Mouse (Mus musculus) heart, embryonic 10.5 days (tissue): Measurements from ENCODE around the gene Pigyl. TPM values are rescaled to one million over a fixed set of nuclear protein-coding genes. Genes with fewer than 3 reads are reported as not detected.
A peak's percentile ranks its signal among the peaks of the same experiment; 100 is the strongest.
"Not testable (repeated sequence)": the region's sequence is repeated elsewhere in the genome, so short reads cannot be mapped to it uniquely, and the experiment has no call there.

Experiments used
- DNase-seq: peaks from one replicate; pipeline ENCODE4 v3.0.0-alpha.2; 2017; ENCODE audit warnings: low spot score
- H3K27ac ChIP-seq: fragments of 300-500 bp; sonication (generic); 2 replicates; pipeline ENCODE4 v1.5.1; 2016; ENCODE audit warnings: mild to moderate bottlenecking
- H3K27me3 ChIP-seq: fragments of 300-500 bp; sonication (generic); 2 replicates; pipeline ENCODE4 v1.6.1; 2016; ENCODE audit warnings: mild to moderate bottlenecking; ENCODE audit not compliant: poor library complexity, insufficient read depth, severe bottlenecking
- H3K36me3 ChIP-seq: fragments of 300-500 bp; sonication (generic); 2 replicates; pipeline ENCODE4 v1.6.1; 2016; ENCODE audit warnings: mild to moderate bottlenecking, moderate library complexity
- H3K4me1 ChIP-seq: fragments of 300-500 bp; sonication (generic); 2 replicates; pipeline ENCODE4 v1.6.1; 2016; ENCODE audit warnings: mild to moderate bottlenecking
- H3K4me3 ChIP-seq: fragments of 300-500 bp; sonication (generic); 2 replicates; pipeline ENCODE4 v1.5.1; 2016; ENCODE audit warnings: mild to moderate bottlenecking, moderate library complexity
- H3K9me3 ChIP-seq: fragments of 300-500 bp; sonication (generic); 2 replicates; pipeline ENCODE4 v1.6.1; 2016; ENCODE audit warnings: mild to moderate bottlenecking, moderate library complexity
- WGBS: fragments of 180-500 bp; shearing (Covaris S2); methylation state at CpG from one replicate; pipeline ENCODE4 v1.1.7; 2016; 5-methylcytosine and 5-hydroxymethylcytosine counted together
- polyA plus RNA-seq: library from polyadenylated mRNA; unstranded; fragments of >200 nt; fragmentation: Nextera tagmentation; extraction: Ambion mirVana; gene quantifications from 2 replicates; pipeline ENCODE4 v1.2.1, GENCODE M21; 2016

Gene Pigyl
- polyA plus RNA-seq, 1 experiment from 2014 or later, result 60.3 TPM

GRCm38 (mm10) chr9:22149426-22150248 lies 7.0 kb upstream of the Pigyl start:
- Histone ChIP-seq H3K4me3 (no peak overlapping the region), H3K27ac (no peak overlapping the region), H3K4me1 (no peaks in the 10 kb centered on the region), H3K27me3 (no peaks in the 10 kb centered on the region), H3K9me3 (peaks cover 3% of the 10 kb centered on the region; the same call in 1 of the 2 replicates), H3K36me3 (no peaks in the 10 kb centered on the region)
- peak; percentile 90 for DNase-seq
- 62% methylated on average over 20 of the region's 20 CpGs for WGBS

DNA sequence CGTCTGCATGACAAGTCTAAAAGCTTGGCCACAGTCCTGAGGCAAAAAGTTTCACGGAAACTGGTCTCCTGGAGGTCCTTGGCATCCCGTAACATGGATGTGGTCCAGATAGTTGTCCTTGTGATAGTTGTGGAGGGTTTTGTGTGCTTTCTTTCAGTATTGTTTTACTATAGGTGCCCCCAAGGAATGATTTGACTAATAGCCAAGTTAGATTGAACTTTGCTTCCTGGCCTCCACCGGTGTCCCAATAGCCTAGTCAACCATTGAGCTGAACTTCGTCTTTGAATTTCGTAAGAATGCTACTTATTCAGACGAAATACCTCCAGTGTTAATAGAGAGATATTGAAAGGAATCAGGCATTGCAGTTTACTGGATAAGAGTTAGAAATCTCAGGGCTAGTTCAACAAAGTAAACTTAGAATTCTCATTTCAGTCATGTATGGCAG lies 6.4 kb upstream of the Pigyl start:
- not testable (repeated sequence) for H3K27ac ChIP-seq, H3K27me3 ChIP-seq, H3K4me3 ChIP-seq, DNase-seq, H3K9me3 ChIP-seq, H3K36me3 ChIP-seq, H3K4me1 ChIP-seq
- WGBS, result 78% methylated on average over 7 of the region's 7 CpGs

- Histone ChIP-seq H3K9me3 (peaks cover 3% of the 10 kb centered on the region; the same call in 1 of the 2 replicates), H3K36me3 (no peaks in the 10 kb centered on the region), H3K27me3 (no peaks in the 10 kb centered on the region), H3K4me3 (no peak overlapping the region), H3K4me1 (0 out of 2 replicates have a peak, but pooled peaks cover 3% of the 10 kb centered on the region), H3K27ac (no peak overlapping the region)
- no peak for DNase-seq
- 83% methylated on average over 2 of the region's 2 CpGs for WGBS
These were observed 5.7 kb upstream of the Pigyl start for GRCm38 (mm10) chr9:22150946-22151345.

DNA sequence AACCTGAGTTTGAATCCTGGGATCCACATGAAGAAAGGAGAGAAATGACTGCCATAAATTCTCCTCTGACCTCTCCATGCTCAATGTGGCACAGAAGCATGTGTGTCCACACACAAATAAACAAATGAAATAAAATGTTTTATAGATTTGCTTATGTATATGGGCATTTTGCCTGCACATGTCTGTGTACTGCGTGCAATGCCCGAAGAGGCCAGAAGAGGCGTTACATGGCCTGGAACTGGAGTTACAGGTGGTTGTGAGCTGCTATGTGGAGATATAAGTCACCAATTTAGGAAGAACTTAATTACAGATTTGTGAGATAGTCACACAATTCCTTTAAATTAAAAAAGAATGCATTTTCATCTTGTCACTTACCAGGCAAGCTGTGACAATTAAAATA lies 2.8 kb upstream of the Pigyl start:
- Histone ChIP-seq H3K4me1 (peaks cover 19% of the 10 kb centered on the region), H3K36me3 (peaks cover 10% of the 10 kb centered on the region), H3K9me3 (peaks cover 3% of the 10 kb centered on the region; the same call in 1 of the 2 replicates), H3K27me3 (peaks cover 12% of the 10 kb centered on the region), H3K4me3 (no peak overlapping the region), H3K27ac (no peak overlapping the region)
- 85% methylated on average over 3 of the region's 3 CpGs for WGBS
- no peak for DNase-seq

- peaks cover 12% of the 10 kb centered on the region for H3K27me3 ChIP-seq
- peaks cover 11% of the 10 kb centered on the region for H3K36me3 ChIP-seq
- no peaks in the 10 kb centered on the region for H3K9me3 ChIP-seq
- H3K27ac ChIP-seq, result no peak overlapping the region
- H3K4me1 ChIP-seq, result peaks cover 19% of the 10 kb centered on the region
- DNase-seq, result peak; percentile 84
- 18% methylated on average over 10 of the region's 10 CpGs for WGBS
- H3K4me3 ChIP-seq, result peak overlapping the region; percentile 41; the same call in 1 of the 2 replicates
These were observed 1.0 kb upstream of the Pigyl start for GRCm38 (mm10) chr9:22155614-22156013.

DNA sequence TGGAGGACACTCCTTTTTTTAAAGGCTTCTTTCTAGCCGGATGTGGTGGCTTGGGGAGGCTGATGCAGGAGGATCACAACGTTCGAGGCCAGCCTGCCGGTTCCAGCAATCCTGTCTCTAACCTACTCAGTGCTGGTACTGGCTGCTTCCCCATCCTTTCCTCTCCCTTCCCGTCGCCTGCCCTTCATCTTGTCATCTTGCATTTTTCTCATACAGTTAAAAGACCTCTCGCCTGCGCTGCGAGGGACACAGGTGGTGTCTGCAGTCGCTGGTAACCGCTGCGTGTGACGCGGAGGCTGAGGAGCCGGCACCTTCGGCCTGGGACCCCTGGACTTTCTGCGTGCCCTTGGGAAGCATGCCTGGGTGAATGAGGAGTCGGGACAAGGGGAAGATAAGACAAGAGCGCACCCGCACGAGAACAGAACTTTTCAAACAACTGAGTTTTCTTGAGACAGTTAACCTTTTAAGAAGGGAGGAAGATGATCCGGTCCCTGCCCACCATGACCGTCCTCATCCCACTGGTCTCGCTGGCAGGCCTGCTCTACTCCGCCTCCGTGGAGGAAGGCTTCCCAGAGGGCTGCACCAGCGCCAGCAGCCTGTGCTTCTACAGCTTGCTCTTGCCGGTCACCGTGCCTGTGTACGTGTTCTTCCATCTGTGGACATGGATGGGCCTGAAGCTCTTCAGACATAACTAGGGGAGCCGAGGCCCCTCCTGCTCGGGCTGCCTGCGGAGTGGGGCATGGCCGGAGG lies 1.0 kb downstream of the Pigyl start:
- peaks cover 11% of the 10 kb centered on the region for H3K36me3 ChIP-seq
- H3K27ac ChIP-seq, result peak overlapping the region; percentile 96
- H3K27me3 ChIP-seq, result peaks cover 19% of the 10 kb centered on the region
- H3K9me3 ChIP-seq, result no peaks in the 10 kb centered on the region
- peaks cover 19% of the 10 kb centered on the region for H3K4me1 ChIP-seq
- WGBS, result 51% methylated on average over 34 of the region's 34 CpGs
- H3K4me3 ChIP-seq, result peak overlapping the region; percentile 83
- DNase-seq, result peak; percentile 74

- 36% methylated on average over 6 of the region's 6 CpGs for WGBS
- Histone ChIP-seq H3K27ac (no peak overlapping the region), H3K4me3 (no peak overlapping the region), H3K27me3 (peaks cover 28% of the 10 kb centered on the region), H3K9me3 (no peaks in the 10 kb centered on the region), H3K4me1 (peaks cover 12% of the 10 kb centered on the region), H3K36me3 (peaks cover 11% of the 10 kb centered on the region)
- DNase-seq, result peak; percentile 62
These were observed 4.7 kb downstream of the Pigyl start for GRCm38 (mm10) chr9:22161299-22161698.

DNA sequence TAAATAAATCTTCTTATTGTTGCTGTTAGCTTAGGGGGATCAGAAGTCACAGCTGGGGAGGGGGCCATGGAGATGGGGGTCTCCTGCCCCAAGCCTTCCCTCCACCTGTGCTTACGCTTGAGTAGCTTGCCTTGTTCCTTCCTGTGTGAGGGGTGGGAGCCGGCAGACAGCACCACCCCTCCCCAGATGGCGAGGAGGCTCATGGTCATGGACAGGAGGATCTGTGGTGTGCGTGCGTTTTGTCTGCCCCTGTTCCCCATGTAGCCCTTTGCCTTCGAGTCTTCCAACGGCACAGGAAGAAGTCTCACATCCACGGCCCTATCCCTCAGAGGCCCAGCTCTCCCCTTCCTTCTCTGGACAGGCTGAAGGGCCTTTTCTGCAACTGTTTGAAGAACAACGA lies 5.7 kb downstream of the Pigyl start:
- Histone ChIP-seq H3K27ac (no peak overlapping the region), H3K4me1 (peaks cover 9% of the 10 kb centered on the region), H3K36me3 (peaks cover 11% of the 10 kb centered on the region), H3K4me3 (no peak overlapping the region), H3K27me3 (peaks cover 28% of the 10 kb centered on the region), H3K9me3 (peaks cover 2% of the 10 kb centered on the region; the same call in 1 of the 2 replicates)
- no peak for DNase-seq
- 77% methylated on average over 9 of the region's 9 CpGs for WGBS

GRCm38 (mm10) chr9:22162912-22163311 lies 6.3 kb downstream of the Pigyl start:
- no peak overlapping the region for H3K27ac ChIP-seq
- peaks cover 9% of the 10 kb centered on the region for H3K36me3 ChIP-seq
- peaks cover 24% of the 10 kb centered on the region for H3K27me3 ChIP-seq
- peaks cover 2% of the 10 kb centered on the region; the same call in 1 of the 2 replicates for H3K9me3 ChIP-seq
- peaks cover 3% of the 10 kb centered on the region for H3K4me1 ChIP-seq
- DNase-seq, result peak; percentile 70
- whole genome bisulfite sequencing, result 73% methylated on average over 7 of the region's 7 CpGs
- H3K4me3 ChIP-seq, result no peak overlapping the region

GRCm38 (mm10) chr9:22164711-22165668 lies 8.3 kb downstream of the Pigyl start:
- 2% methylated on average over 53 of the region's 54 CpGs for WGBS
- Histone ChIP-seq H3K9me3 (peaks cover 2% of the 10 kb centered on the region; the same call in 1 of the 2 replicates), H3K36me3 (no peaks in the 10 kb centered on the region), H3K27ac (peak overlapping the region; percentile 81), H3K27me3 (peaks cover 17% of the 10 kb centered on the region), H3K4me3 (peak overlapping the region; percentile 78), H3K4me1 (no peaks in the 10 kb centered on the region)
- peak; percentile 85 for DNase-seq

DNA sequence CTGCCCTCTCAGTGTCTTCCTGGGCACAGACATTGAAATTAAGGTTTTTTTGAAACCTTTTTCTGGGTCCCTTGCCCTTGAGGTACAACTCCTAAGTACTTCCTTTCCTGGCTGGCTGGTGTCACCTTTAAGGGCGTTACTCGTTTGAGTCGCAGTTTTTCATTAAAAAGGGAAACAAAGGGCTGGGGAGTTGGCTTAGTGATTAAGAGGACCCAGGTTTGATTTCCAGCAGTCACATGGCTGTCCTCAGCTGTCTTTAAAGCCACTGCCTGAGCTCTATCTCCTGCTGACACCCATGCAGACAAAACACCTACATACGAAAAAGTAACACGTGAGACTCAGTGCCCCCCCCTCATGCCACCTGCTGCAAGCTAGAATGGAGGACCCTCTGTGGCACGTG lies 9.3 kb downstream of the Pigyl start:
- Histone ChIP-seq H3K4me1 (no peaks in the 10 kb centered on the region), H3K27me3 (peaks cover 13% of the 10 kb centered on the region), H3K9me3 (peaks cover 2% of the 10 kb centered on the region; the same call in 1 of the 2 replicates), H3K27ac (no peak overlapping the region), H3K36me3 (no peaks in the 10 kb centered on the region), H3K4me3 (no peak overlapping the region)
- WGBS, result 46% methylated on average over 6 of the region's 6 CpGs
- peak; percentile 45 for DNase-seq

GRCm38 (mm10) chr9:22166686-22167085 lies 10.0 kb downstream of the Pigyl start:
- peak; percentile 68 for DNase-seq
- peaks cover 13% of the 10 kb centered on the region for H3K27me3 ChIP-seq
- no peak overlapping the region for H3K27ac ChIP-seq
- no peak overlapping the region for H3K4me3 ChIP-seq
- 86% methylated on average over 10 of the region's 10 CpGs for WGBS
- H3K4me1 ChIP-seq, result no peaks in the 10 kb centered on the region
- peaks cover 2% of the 10 kb centered on the region; the same call in 1 of the 2 replicates for H3K9me3 ChIP-seq
- no peaks in the 10 kb centered on the region for H3K36me3 ChIP-seq
